Mouse (Mus musculus): ENCODE measurements around the gene Zc2hc1c. TPM values are rescaled to one million over a fixed set of nuclear protein-coding genes. Genes with fewer than 3 reads are reported as not detected.

The Zc2hc1c gene
- polyA plus RNA-seq (2016; fragmentation: Nextera tagmentation; extraction: Ambion mirVana) = 1.1 and 1.7 TPM in 2 replicates

DNA sequence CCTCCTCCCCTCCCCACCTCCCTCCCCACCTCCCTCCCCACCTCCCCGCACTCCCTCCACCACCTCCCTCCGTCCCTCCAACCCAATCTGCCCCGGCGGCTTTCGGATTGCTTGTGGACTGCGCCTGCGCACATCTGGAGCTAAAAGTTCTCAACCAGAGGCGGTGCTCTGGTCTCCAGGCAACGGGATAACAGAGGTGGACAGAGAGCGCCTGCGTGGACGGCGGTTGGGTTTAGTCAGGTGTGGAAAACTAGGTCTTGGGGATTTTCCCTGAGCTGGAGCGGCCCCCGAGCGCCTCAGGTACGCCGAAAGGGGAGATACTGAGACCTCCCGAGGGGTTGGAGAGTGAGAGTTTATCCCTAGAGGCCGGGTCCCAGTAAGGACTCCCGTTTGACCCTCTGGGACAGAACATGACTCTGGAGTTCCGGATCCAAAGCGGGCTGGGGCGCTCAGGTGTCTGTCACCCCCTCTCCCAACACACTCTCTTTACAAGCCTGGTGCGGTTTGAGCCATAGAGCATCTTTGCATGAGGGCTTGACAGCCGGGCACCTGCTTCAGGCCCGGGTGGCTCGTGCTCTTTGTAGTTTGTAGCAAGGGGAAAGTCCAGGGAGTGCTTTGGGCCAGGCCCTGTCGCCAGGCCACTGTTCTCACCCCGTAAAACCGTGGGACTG, at the start of gene Zc2hc1c:
Gene Zc2hc1c, plus strand, starts transcription at position 106 of the 671 bp plus-strand sequence.
- peak within 1 kb of the TSS; percentile 83 for H3K27ac ChIP-seq
- H3K9me3 ChIP-seq = no peaks in the 10 kb centered on the region
- WGBS = 2% methylated on average over 31 of the region's 31 CpGs
- H3K27me3 ChIP-seq (ENCODE audit: insufficient read depth, poor library complexity, severe bottlenecking) = peaks cover 21% of the 10 kb centered on the region
- no peaks in the 10 kb centered on the region for H3K36me3 ChIP-seq
- peak within 1 kb of the TSS; percentile 66 for H3K4me3 ChIP-seq
- peak; percentile 93 for DNase-seq (ENCODE audit: low spot score)
- H3K4me1 ChIP-seq (replicated peaks) = peaks cover 17% of the 10 kb centered on the region

DNA sequence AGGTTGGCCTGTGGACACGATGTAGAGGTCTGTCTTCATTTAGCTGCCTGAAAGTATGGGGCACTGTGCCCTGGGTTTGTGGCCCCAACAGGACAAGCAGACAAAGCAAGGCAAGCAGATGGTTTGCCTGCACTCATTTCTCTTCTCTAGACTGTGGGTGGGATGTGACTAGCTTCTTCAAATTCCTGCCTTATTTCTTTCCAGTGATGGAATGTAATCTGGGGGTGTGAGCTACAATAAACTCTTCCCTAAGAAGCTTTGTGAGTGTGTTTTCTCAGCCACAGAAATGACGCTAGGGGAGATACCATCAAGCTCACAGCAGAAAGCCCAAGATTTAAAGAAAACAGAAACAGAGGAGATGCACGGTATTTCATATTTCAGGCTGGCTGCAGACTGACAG, 36.3 kb upstream of the Zc2hc1c start:
- Histone ChIP-seq H3K4me1 (replicated peaks) (no peaks in the 10 kb centered on the region), H3K27me3 (ENCODE audit: insufficient read depth, poor library complexity, severe bottlenecking) (no peaks in the 10 kb centered on the region), H3K36me3 (peaks cover 11% of the 10 kb centered on the region), H3K9me3 (no peaks in the 10 kb centered on the region), H3K27ac (no peak overlapping the region), H3K4me3 (no peak overlapping the region)
- WGBS = 84% methylated on average over 3 of the region's 3 CpGs
- no peak for DNase-seq (ENCODE audit: low spot score)

DNA sequence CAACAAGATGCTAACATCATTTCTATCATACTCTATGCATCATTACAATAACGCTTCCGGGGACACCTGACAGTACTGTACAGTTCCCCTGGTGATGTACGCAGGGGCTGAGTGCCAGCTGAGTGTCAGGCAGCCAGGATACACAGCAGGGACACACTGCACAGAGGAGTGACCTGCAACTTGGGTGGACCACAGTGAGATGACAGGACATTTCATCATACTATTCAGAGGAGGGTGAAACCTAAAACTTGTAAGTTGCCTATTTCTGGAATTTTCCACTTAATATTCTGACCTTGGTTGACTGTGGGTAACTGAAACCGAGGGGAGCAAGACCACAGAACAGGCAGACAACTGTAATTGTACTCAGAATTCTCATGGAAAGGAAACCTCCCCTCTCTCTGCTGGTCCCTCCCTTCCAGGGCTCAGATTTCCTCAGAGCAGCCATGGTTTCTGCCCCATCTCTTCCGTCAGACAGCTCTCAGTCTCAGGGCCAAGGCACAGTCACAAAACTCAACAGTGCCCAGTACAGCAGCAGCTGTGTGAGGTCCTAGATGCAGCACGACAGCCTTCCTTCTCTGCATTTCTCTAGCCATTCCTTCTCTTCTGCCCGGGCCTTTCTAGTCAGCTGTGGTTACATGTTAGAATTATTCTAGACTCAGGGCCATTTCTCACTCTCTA, 32.2 kb upstream of the Zc2hc1c start:
- 70% methylated on average over 7 of the region's 7 CpGs for WGBS
- Histone ChIP-seq H3K36me3 (no peaks in the 10 kb centered on the region), H3K4me3 (no peak overlapping the region), H3K9me3 (no peaks in the 10 kb centered on the region), H3K4me1 (replicated peaks) (no peaks in the 10 kb centered on the region), H3K27ac (no peak overlapping the region), H3K27me3 (ENCODE audit: insufficient read depth, poor library complexity, severe bottlenecking) (no peaks in the 10 kb centered on the region)
- no peak for DNase-seq (ENCODE audit: low spot score)

DNA sequence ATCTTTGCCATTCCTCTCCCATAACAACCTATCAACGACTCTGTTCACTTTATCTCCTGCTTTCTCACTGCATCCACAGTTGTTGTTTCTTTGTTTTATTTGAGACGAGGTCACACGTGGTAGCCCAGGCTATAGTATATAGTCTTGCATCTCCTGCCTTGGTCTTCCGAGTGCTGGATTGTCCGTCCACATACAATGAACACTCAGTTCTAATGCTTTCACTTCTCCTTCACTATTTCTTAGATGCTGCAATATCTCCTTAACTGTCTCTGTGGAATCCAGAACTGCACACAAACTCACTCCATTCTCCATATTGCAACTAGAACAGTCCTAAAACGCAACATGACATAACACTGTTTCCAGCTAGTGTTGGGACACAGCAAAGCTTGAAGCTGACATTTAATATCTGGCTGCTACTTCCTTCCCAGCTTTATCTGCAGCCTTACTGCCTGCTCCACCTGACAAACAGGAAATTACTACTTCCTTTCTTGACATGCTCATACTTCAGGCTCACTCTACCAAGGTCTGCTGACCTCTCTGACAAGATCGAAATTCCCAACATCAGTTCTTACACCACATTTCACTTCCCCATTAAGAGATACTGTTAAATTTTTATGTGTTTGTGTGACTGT, 31.3 kb upstream of the Zc2hc1c start:
- no peak for DNase-seq (ENCODE audit: low spot score)
- no peak overlapping the region for H3K27ac ChIP-seq
- no peak overlapping the region for H3K4me3 ChIP-seq
- H3K9me3 ChIP-seq = no peaks in the 10 kb centered on the region
- no peaks in the 10 kb centered on the region for H3K36me3 ChIP-seq
- no peaks in the 10 kb centered on the region for H3K27me3 ChIP-seq (ENCODE audit: insufficient read depth, poor library complexity, severe bottlenecking)
- WGBS = 85% methylated on average over 7 of the region's 7 CpGs
- H3K4me1 ChIP-seq (replicated peaks) = no peaks in the 10 kb centered on the region

DNA sequence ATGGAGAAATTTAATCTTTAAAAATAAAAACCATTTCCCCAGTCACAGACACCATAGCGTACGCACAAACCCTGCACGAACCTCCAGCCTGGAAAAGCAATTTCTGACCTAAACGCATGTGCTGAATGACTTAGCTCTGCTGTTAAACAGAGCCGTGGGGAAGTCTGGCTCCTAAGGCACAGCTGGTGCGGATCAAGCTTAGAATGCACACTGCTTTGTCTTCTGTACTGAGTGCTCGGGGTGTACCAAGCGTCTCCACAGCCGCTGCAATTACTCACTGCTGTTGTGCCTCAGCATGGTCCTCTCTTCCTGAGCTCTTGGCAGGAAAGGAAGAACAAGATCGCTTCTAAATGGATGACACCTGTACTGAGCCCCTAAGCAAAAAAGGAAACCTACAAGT, 25.9 kb upstream of the Zc2hc1c start:
- peak; percentile 23 for DNase-seq (ENCODE audit: low spot score)
- peaks cover under 1% of the 10 kb centered on the region; the same call in 1 of the 2 replicates for H3K36me3 ChIP-seq
- no peak overlapping the region for H3K27ac ChIP-seq
- H3K4me1 ChIP-seq (replicated peaks) = no peaks in the 10 kb centered on the region
- H3K27me3 ChIP-seq (ENCODE audit: insufficient read depth, poor library complexity, severe bottlenecking) = no peaks in the 10 kb centered on the region
- no peak overlapping the region for H3K4me3 ChIP-seq
- WGBS = 62% methylated on average over 10 of the region's 10 CpGs
- H3K9me3 ChIP-seq = no peaks in the 10 kb centered on the region

DNA sequence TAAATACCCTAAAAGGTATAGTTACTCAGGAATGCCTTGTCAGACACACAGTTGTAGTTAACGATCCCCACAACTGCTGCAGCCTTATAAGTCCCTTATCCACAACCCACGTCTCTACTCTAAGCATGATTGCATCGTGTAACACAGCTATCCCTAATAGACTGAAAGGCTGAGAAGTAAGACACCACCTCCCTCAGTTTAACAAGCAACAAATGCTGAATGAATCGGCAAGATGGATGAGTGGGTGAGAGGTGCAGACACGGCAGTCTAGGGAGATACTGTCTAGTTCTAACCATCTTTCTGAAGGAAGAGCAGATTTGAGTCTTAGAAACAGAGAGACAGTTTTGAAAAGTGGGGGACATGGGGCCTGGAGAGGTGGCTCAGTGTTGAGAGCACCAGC, 25.2 kb upstream of the Zc2hc1c start:
- Histone ChIP-seq H3K27ac (no peak overlapping the region), H3K4me1 (replicated peaks) (no peaks in the 10 kb centered on the region), H3K4me3 (no peak overlapping the region), H3K36me3 (peaks cover 6% of the 10 kb centered on the region; the same call in 1 of the 2 replicates), H3K9me3 (no peaks in the 10 kb centered on the region), H3K27me3 (ENCODE audit: insufficient read depth, poor library complexity, severe bottlenecking) (no peaks in the 10 kb centered on the region)
- WGBS = 87% methylated on average over 5 of the region's 5 CpGs
- DNase-seq (ENCODE audit: low spot score) = no peak

DNA sequence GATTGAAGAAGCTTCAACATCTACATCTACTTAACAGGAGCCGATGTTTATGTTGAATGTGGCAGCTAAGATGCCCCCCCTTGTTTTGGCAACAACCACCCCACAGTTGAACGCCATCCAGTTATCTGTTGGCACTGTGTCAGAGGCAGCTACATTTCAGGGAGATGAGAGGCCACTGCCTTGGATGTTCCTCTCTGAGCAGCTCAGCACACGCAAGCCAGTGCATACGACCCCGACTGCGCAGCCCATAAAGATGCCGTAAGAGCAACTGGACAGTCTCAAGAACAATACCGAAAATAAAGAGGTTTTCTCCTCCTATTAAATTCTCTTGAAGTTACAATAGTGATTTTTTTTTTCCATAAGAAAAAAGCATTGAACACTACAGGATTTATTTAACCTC, 23.9 kb upstream of the Zc2hc1c start:
- Histone ChIP-seq H3K9me3 (no peaks in the 10 kb centered on the region), H3K36me3 (peaks cover 10% of the 10 kb centered on the region), H3K4me1 (replicated peaks) (no peaks in the 10 kb centered on the region), H3K27ac (0 out of 2 replicates have a peak overlapping the region, but pooled peaks have one; percentile 12), H3K4me3 (no peak overlapping the region), H3K27me3 (ENCODE audit: insufficient read depth, poor library complexity, severe bottlenecking) (no peaks in the 10 kb centered on the region)
- no peak for DNase-seq (ENCODE audit: low spot score)
- WGBS = 85% methylated on average over 8 of the region's 8 CpGs

DNA sequence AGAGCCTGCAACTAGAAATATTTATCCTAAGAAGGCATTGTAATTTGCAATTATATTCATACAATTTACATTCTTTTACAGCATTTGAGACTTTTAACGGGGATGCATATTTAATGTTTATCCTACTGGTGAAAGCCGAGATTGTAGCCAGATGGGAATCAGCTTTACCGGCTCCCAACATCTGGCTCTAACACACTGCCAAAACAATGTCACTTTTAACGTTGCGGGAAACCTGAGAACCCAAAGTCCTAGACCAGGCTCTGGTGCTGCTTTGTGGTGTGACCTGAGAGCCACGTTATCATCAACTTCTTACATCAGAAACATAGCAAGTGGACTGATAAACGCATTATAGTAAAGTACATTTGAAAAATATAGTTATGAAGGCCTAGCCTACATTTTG, 23.5 kb upstream of the Zc2hc1c start:
- Histone ChIP-seq H3K36me3 (peaks cover 10% of the 10 kb centered on the region), H3K9me3 (no peaks in the 10 kb centered on the region), H3K4me1 (replicated peaks) (peaks cover 2% of the 10 kb centered on the region), H3K4me3 (no peak overlapping the region), H3K27me3 (ENCODE audit: insufficient read depth, poor library complexity, severe bottlenecking) (no peaks in the 10 kb centered on the region), H3K27ac (no peak overlapping the region)
- no peak for DNase-seq (ENCODE audit: low spot score)
- 61% methylated on average over 7 of the region's 7 CpGs for WGBS

DNA sequence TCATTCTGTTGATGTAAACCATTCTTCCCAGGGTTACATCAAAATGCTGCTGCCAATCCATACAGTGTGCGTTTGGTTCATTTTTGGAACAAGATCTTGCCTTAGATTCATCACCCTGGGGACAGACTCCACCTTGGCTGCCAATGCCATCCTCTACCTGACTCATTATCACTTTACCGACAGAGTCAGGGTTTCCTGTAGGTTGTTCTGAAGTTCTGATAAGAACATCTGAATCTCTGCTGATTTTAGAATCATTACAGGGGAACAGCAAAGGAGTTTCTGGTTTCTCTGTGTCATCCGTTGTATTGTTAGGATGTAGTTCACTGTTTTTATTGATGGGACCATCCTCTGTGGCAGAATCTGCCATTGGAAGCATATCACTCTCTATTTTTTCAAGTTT, 22.1 kb upstream of the Zc2hc1c start:
- Histone ChIP-seq H3K36me3 (peaks cover 10% of the 10 kb centered on the region), H3K27me3 (ENCODE audit: insufficient read depth, poor library complexity, severe bottlenecking) (no peaks in the 10 kb centered on the region), H3K9me3 (no peaks in the 10 kb centered on the region), H3K4me3 (no peak overlapping the region), H3K27ac (no peak overlapping the region), H3K4me1 (replicated peaks) (peaks cover 5% of the 10 kb centered on the region)
- WGBS = 94% methylated on average over 3 of the region's 3 CpGs
- DNase-seq (ENCODE audit: low spot score) = no peak

DNA sequence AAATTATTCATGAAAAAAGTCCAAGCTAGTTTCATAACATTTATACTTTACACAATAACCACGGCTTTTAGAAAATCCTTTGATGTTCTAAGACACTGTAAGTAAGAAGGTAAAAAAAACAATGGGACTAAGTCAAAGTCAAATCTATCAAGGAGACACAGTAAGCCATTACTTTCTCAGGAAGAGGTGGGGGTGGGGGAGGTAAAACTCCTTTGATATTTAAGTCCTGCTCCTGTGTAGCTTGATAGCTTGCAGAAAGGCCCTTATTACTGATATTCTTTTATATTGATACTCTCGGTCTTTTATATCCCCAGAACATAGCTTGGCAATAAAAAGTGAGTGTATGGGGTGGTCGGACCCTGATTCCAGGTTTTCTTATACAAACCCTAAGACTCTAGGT, 18.6 kb upstream of the Zc2hc1c start:
- H3K4me1 ChIP-seq (replicated peaks) = peaks cover 5% of the 10 kb centered on the region
- no peaks in the 10 kb centered on the region for H3K27me3 ChIP-seq (ENCODE audit: insufficient read depth, poor library complexity, severe bottlenecking)
- no peak for DNase-seq (ENCODE audit: low spot score)
- 64% methylated on average over 3 of the region's 3 CpGs for WGBS
- H3K36me3 ChIP-seq = peaks cover 14% of the 10 kb centered on the region
- H3K9me3 ChIP-seq = 0 out of 2 replicates have a peak, but pooled peaks cover 7% of the 10 kb centered on the region
- H3K27ac ChIP-seq = peak overlapping the region; percentile 92
- H3K4me3 ChIP-seq = peak overlapping the region; percentile 63

DNA sequence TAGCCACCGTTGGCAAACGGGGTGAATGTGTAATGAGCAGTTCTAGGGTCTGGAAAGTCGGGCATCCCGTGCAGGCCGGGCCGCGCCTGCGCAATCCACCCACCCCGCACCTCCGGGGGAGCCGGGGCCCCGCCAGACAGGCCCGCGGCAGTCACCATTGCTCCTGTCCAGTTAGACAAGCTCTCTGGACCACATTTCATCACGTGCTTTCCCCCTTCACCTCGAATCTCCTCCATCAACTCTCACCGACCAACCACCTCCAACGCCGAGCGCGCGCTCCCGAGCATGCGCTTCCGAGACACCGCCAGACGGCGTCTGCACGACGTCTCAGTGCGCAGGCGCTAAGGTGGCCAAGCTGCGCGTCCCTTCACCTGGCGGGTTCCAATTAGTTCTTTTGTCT, 18.1 kb upstream of the Zc2hc1c start, which contains the start of gene Mlh3:
Gene Mlh3, minus strand, starts transcription at position 281 of the 400 bp plus-strand sequence.
- Histone ChIP-seq H3K36me3 (peaks cover 19% of the 10 kb centered on the region), H3K27ac (peak within 1 kb of the TSS; percentile 92), H3K4me3 (peak within 1 kb of the TSS; percentile 63), H3K9me3 (0 out of 2 replicates have a peak, but pooled peaks cover 7% of the 10 kb centered on the region), H3K27me3 (ENCODE audit: insufficient read depth, poor library complexity, severe bottlenecking) (no peaks in the 10 kb centered on the region), H3K4me1 (replicated peaks) (peaks cover 5% of the 10 kb centered on the region)
- WGBS = under 1% methylated on average over 35 of the region's 35 CpGs
- DNase-seq (ENCODE audit: low spot score) = peak; percentile 83

DNA sequence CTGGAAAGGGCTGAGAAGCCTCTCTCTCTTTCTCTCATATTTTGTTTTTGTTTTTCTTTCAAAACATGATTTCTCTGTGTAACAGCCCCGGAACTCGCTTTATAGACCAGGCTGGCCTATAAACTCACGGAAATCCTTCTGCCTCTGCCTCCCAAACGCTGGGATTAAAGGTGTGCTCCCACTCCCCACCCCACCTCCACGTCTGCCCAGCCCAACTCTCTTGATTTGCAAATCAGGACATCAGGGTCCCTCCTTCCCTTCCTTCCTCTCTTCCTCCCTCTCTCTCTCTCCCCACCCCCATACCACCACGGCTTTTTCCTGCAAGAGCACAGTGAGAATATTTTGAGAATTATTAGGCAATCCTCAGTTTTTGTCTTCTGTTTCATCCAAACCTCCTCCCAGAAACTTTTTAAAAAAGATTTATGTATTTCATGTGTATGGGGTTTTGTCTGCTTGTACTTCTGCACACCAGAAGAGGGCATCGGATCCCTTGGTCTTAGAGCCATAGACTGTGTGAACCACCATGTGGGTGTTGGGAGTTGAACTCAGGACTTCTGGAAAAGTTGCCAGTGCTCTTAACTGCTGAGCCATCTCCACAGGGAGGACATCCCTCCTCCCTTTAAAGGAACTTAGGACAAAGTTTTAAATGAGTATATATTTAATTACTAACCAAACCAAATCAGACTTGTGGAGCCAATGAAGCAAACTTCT, 17.1 kb upstream of the Zc2hc1c start:
- H3K36me3 ChIP-seq = peaks cover 25% of the 10 kb centered on the region
- H3K9me3 ChIP-seq = 0 out of 2 replicates have a peak, but pooled peaks cover 7% of the 10 kb centered on the region
- no peaks in the 10 kb centered on the region for H3K27me3 ChIP-seq (ENCODE audit: insufficient read depth, poor library complexity, severe bottlenecking)
- H3K4me3 ChIP-seq = no peak overlapping the region
- DNase-seq (ENCODE audit: low spot score) = no peak
- H3K27ac ChIP-seq = no peak overlapping the region
- 78% methylated on average over 7 of the region's 7 CpGs for WGBS
- H3K4me1 ChIP-seq (replicated peaks) = peaks cover 5% of the 10 kb centered on the region
